ENCODE assay signal across 28 mouse cellular contexts in genomic region chrX:57228178-57228577, GRCm38 (mm10). TPM values are rescaled to one million over a fixed set of nuclear protein-coding genes. Genes with fewer than 3 reads are reported as not detected.
DNase-seq lines count a peak whose midpoint lies in the region; ATAC-seq and TF ChIP-seq lines count a peak whose summit lies in the region.
"Had no signal": no experiment of that assay in that cellular context is flagged by ENCODE, and none has a peak within 500 bp of the region (broad histone marks: within the 10 kb centered on the region; RNA-seq: fewer than 3 reads in every experiment).

No protein-coding gene starts in this region.

- H3K36me3 ChIP-seq in hindbrain, postnatal 0 days (ENCODE audit: insufficient read depth, low read length), result no peaks in the 10 kb centered on the region
- no peaks in the 10 kb centered on the region for H3K36me3 ChIP-seq in embryonic facial prominence, embryonic 10.5 days (replicated peaks)
- H3K36me3 ChIP-seq: embryonic facial prominence, embryonic 12.5 days; hindbrain, embryonic 13.5 days; limb, embryonic 15.5 days; midbrain, embryonic 15.5 days had no signal

- H3K27me3 ChIP-seq in hindbrain, postnatal 0 days (ENCODE audit: insufficient read depth, low read length), result no peaks in the 10 kb centered on the region
- no peaks in the 10 kb centered on the region for H3K27me3 ChIP-seq in embryonic facial prominence, embryonic 10.5 days (replicated peaks; ENCODE audit: low read depth, poor library complexity, severe bottlenecking)
- H3K27me3 ChIP-seq: embryonic facial prominence, embryonic 12.5 days; hindbrain, embryonic 13.5 days; limb, embryonic 15.5 days; midbrain, embryonic 15.5 days had no signal

- no peak overlapping the region for H3K9ac ChIP-seq in hindbrain, postnatal 0 days (replicated peaks; ENCODE audit: low read length)
- H3K9ac ChIP-seq: embryonic facial prominence, embryonic 12.5 days; forebrain, postnatal 0 days; hindbrain, embryonic 13.5 days; limb, embryonic 15.5 days; lung, embryonic 14.5 days; midbrain, embryonic 15.5 days had no signal

- H3K27ac ChIP-seq in hindbrain, postnatal 0 days, result no peak overlapping the region
- H3K27ac ChIP-seq in embryonic facial prominence, embryonic 10.5 days (replicated peaks), result no peak overlapping the region
- H3K27ac ChIP-seq: embryonic facial prominence, embryonic 12.5 days; hindbrain, embryonic 13.5 days; kidney, postnatal 0 days; limb, embryonic 15.5 days; midbrain, embryonic 15.5 days had no signal

- no peak for TF ChIP-seq CTCF in hindbrain, postnatal 0 days (IDR thresholded peaks at IDR 0.05; ENCODE audit: low read depth)

- peak; percentile 45 to 57 for DNase-seq in spleen, postnatal 36 days (ENCODE audit: low spot score in 2 of 2)
- DNase-seq in spleen, adult 18-20 months, result no peak
- peak; percentile 68 for DNase-seq in induced T-regulatory cell, adult 2 months (ENCODE audit: low read depth)
- peak; percentile 26 to 54 for DNase-seq in thymus, adult 18-20 months
- DNase-seq in hindbrain, postnatal 0 days (ENCODE audit: low spot score), result no peak
- DNase-seq in frontal cortex, postnatal 10 days (ENCODE audit: low spot score in 2 of 2), result no peak
- no peak for DNase-seq in embryonic facial prominence, embryonic 10.5 days (ENCODE audit: low spot score)
- DNase-seq in retina, postnatal 1 day, result no peak
- DNase-seq: adrenal gland, postnatal 14 days; cerebellum, adult 2 months; forebrain, postnatal 0 days; gastrocnemius, postnatal 14 days; layer of hippocampus, postnatal 36 days; lung, embryonic 14.5 days; right cerebral cortex, postnatal 25 days had no signal

- H3K9me3 ChIP-seq in hindbrain, postnatal 0 days (ENCODE audit: low read length), result no peaks in the 10 kb centered on the region
- H3K9me3 ChIP-seq in embryonic facial prominence, embryonic 10.5 days, result no peaks in the 10 kb centered on the region
- H3K9me3 ChIP-seq: embryonic facial prominence, embryonic 12.5 days; hindbrain, embryonic 13.5 days; limb, embryonic 15.5 days; midbrain, embryonic 15.5 days had no signal

- no peaks in the 10 kb centered on the region for H3K4me1 ChIP-seq in hindbrain, postnatal 0 days (ENCODE audit: insufficient read depth, low read length)
- H3K4me1 ChIP-seq in embryonic facial prominence, embryonic 10.5 days, result no peaks in the 10 kb centered on the region
- H3K4me1 ChIP-seq: embryonic facial prominence, embryonic 12.5 days; hindbrain, embryonic 13.5 days; limb, embryonic 15.5 days; midbrain, embryonic 15.5 days had no signal

- WGBS in hindbrain, postnatal 0 days, result 70% methylated on average over 2 of the region's 2 CpGs
- WGBS in embryonic facial prominence, embryonic 10.5 days, result 70% methylated on average over 2 of the region's 2 CpGs

- no peak for ATAC-seq in hindbrain, postnatal 0 days
- ATAC-seq: forebrain, postnatal 0 days; intestine, postnatal 0 days; midbrain, embryonic 15.5 days had no signal

- no peak overlapping the region for H3K4me2 ChIP-seq in hindbrain, postnatal 0 days (ENCODE audit: low read depth, low read length)
- H3K4me2 ChIP-seq: embryonic facial prominence, embryonic 12.5 days; hindbrain, embryonic 13.5 days; limb, embryonic 15.5 days; lung, embryonic 14.5 days; midbrain, embryonic 15.5 days had no signal

- no peak overlapping the region for H3K4me3 ChIP-seq in hindbrain, postnatal 0 days (ENCODE audit: low read length)
- no peak overlapping the region for H3K4me3 ChIP-seq in embryonic facial prominence, embryonic 10.5 days
- H3K4me3 ChIP-seq: embryonic facial prominence, embryonic 12.5 days; hindbrain, embryonic 13.5 days; limb, embryonic 15.5 days; midbrain, embryonic 15.5 days had no signal

RNA-seq across cellular contexts. Expression of gene Cd40lg, which starts 16.2 kb away (rescaled TPM):
- total RNA-seq in hindbrain, postnatal 0 days (2014; rRNA removed), result not detected in 2 replicates
- not detected in 2 replicates for polyA plus RNA-seq in hindbrain, postnatal 0 days (2015; fragmentation: Nextera tagmentation; extraction: Ambion mirVana)
- polyA plus RNA-seq in embryonic facial prominence, embryonic 10.5 days (2016; fragmentation: Nextera tagmentation; extraction: Ambion mirVana), result not detected in 2 replicates
- total RNA-seq: adrenal gland, postnatal 14 days; forebrain, postnatal 0 days; gastrocnemius, postnatal 14 days; heart, adult 8-10 months; layer of hippocampus, adult 18-20 months; layer of hippocampus, postnatal 36 days; left cerebral cortex, postnatal 25 days; MEL had no signal
- polyA plus RNA-seq: C2C12; cerebellum, adult 2 months; embryonic facial prominence, embryonic 12.5 days; forebrain, postnatal 0 days; heart, postnatal 0 days; hindbrain, embryonic 13.5 days; intestine, postnatal 0 days; kidney, postnatal 0 days; limb, embryonic 15.5 days; lung, embryonic 14.5 days; midbrain, embryonic 15.5 days; stomach, embryonic 14.5 days had no signal

Comparison
In these comparisons a context has a peak if more than half of its experiments do, and no peak if none do; other contexts are left out.
1. DNase-seq: peak in spleen, postnatal 36 days (2 of 2), induced T-regulatory cell, adult 2 months (single experiment) and thymus, adult 18-20 months (2 of 2); none in spleen, adult 18-20 months (0 of 2), hindbrain, postnatal 0 days (single experiment), frontal cortex, postnatal 10 days (0 of 2), embryonic facial prominence, embryonic 10.5 days (single experiment) and retina, postnatal 1 day (single experiment).